Mouse (Mus musculus): ENCODE measurements around the gene Abcf3. TPM values are rescaled to one million over a fixed set of nuclear protein-coding genes. Genes with fewer than 3 reads are reported as not detected.

The Abcf3 gene
- total and polyA plus RNA-seq, 3 experiments = 48.6 to 98.0 (median 55.7) TPM

- Histone ChIP-seq H3K9me3 (replicated peaks; ENCODE audit: low read length) (no peaks in the 10 kb centered on the region), H3K4me2 (ENCODE audit: insufficient read depth, low read depth, poor library complexity, severe bottlenecking) (peak overlapping the region; percentile 68), H3K9ac (ENCODE audit: insufficient read depth, low read depth) (peak overlapping the region; percentile 93), H3K27me3 (replicated peaks) (no peaks in the 10 kb centered on the region), H3K79me2 (replicated peaks; ENCODE audit: control insufficient read depth, extremely low read depth, insufficient read depth, poor library complexity, severe bottlenecking) (peaks cover 36% of the 10 kb centered on the region), H3K4me1 (ENCODE audit: control insufficient read depth in 1 of 2, insufficient read depth in 2 of 2) (peaks cover 6 to 34% of the 10 kb centered on the region in 2 experiments), H3K4me3 (replicated peaks in 1 of 3; ENCODE audit: low read depth in 2 of 3, low read length in 2 of 3, poor library complexity in 1 of 3) (peak overlapping the region; percentile 60 to 89 (median 64)), H3K27ac (ENCODE audit: insufficient read depth, low read depth) (peak overlapping the region; percentile 49), H3K36me3 (replicated peaks in 1 of 2; ENCODE audit: control insufficient read depth in 1 of 2, insufficient read depth in 1 of 2, low read length in 1 of 2) (peaks cover 45 to 59% of the 10 kb centered on the region in 2 experiments)
- in situ Hi-C loops (cut with MboI; ENCODE audit: low pct_ligation_motif_present, low pct_unique_long_range_greater_than_20kb, low sequenced_read_pairs) = no loop called here
- dilution Hi-C loops (cut with MboI; ENCODE audit: extremely low pct_ligation_motif_present, extremely low pct_unique_long_range_greater_than_20kb, low sequenced_read_pairs) = no loop called here
- DNase-seq (ENCODE audit: extremely low read depth) = peak; percentile 69
- TF ChIP-seq MAZ (IDR thresholded peaks at IDR 0.05; ENCODE audit: low read depth, low read length) = no peak
- TF ChIP-seq USF2 (conservative IDR thresholded peaks at IDR 0.05; ENCODE audit: low read depth, low read length) = no peak
- no peak for TF ChIP-seq EP300 (IDR thresholded peaks at IDR 0.05; ENCODE audit: low read length)
- no peak for TF ChIP-seq JUN (IDR thresholded peaks at IDR 0.05; ENCODE audit: insufficient read depth, low read depth, low read length)
- no peak for TF ChIP-seq TBP (conservative IDR thresholded peaks at IDR 0.05; ENCODE audit: low read depth, low read length)
- no peak for TF ChIP-seq CTCF (conservative IDR thresholded peaks at IDR 0.05 in 1 of 2, IDR thresholded peaks at IDR 0.05 in 1 of 2; ENCODE audit: low read depth in 2 of 2, low read length in 2 of 2)
- no peak for TF ChIP-seq PAX5 (IDR thresholded peaks at IDR 0.05; ENCODE audit: low read length)
- TF ChIP-seq RAD21 (IDR thresholded peaks at IDR 0.05; ENCODE audit: low read depth, low read length) = no peak
- no peak for TF ChIP-seq TCF12 (IDR thresholded peaks at IDR 0.05; ENCODE audit: low read depth, low read length)
- no peak for TF ChIP-seq ZMIZ1 (IDR thresholded peaks at IDR 0.05; ENCODE audit: low read depth, low read length)
- 0 out of 2 replicates have a peak, but pooled peaks have one; percentile 10 for TF ChIP-seq ETS1 (conservative IDR thresholded peaks at IDR 0.05; ENCODE audit: low read depth, low read length)
- peak; percentile 82 for TF ChIP-seq SIN3A (IDR thresholded peaks at IDR 0.05; ENCODE audit: low read length)
- TF ChIP-seq MAX (IDR thresholded peaks at IDR 0.05; ENCODE audit: low read length) = no peak
- TF ChIP-seq ZNF384 (IDR thresholded peaks at IDR 0.05; ENCODE audit: low read depth, low read length) = no peak
- no peak for TF ChIP-seq CHD2 (IDR thresholded peaks at IDR 0.05; ENCODE audit: low read length)
- no peak; the same call in 1 of the 2 replicates for TF ChIP-seq HCFC1 (IDR thresholded peaks at IDR 0.05; ENCODE audit: low read depth, low read length)
- TF ChIP-seq MEF2A (IDR thresholded peaks at IDR 0.05; ENCODE audit: borderline replicate concordance, low read depth, low read length) = no peak
- no peak for TF ChIP-seq RCOR1 (conservative IDR thresholded peaks at IDR 0.05; ENCODE audit: low read depth, low read length)
- TF ChIP-seq POLR2AphosphoS2 (IDR thresholded peaks at IDR 0.05; ENCODE audit: low read depth, low read length) = no peak
- TF ChIP-seq NRF1 (IDR thresholded peaks at IDR 0.05; ENCODE audit: low read depth, low read length) = no peak
- TF ChIP-seq MXI1 (IDR thresholded peaks at IDR 0.05; ENCODE audit: low read depth, low read length) = peak; percentile 79
- no peak for TF ChIP-seq GABPA (IDR thresholded peaks at IDR 0.05; ENCODE audit: insufficient replicate concordance, low read depth, low read length)
- peak; percentile 100 for TF ChIP-seq MAFK (IDR thresholded peaks at IDR 0.05; ENCODE audit: insufficient replicate concordance, low read length)
- no peak for TF ChIP-seq ZKSCAN1 (IDR thresholded peaks at IDR 0.05; ENCODE audit: borderline replicate concordance, low read depth, low read length)
- no peak for TF ChIP-seq MYC (IDR thresholded peaks at IDR 0.05; ENCODE audit: low read depth, low read length)
- TF ChIP-seq JUND (conservative IDR thresholded peaks at IDR 0.05; ENCODE audit: low read depth, low read length) = no peak
- TF ChIP-seq UBTF (IDR thresholded peaks at IDR 0.05; ENCODE audit: low read depth, low read length) = no peak
- no peak for TF ChIP-seq IRF4 (IDR thresholded peaks at IDR 0.05; ENCODE audit: low read depth, low read length)
Observed at GRCm38 (mm10) chr16:20537601-20538320, 10.6 kb upstream of the Abcf3 start.
